Mouse (Mus musculus) heart, postnatal 10 days (tissue): ENCODE measurements at regions not wholly inside any gene's neighbourhood (a gene's known extent, or its start where the extent isn't known, plus 50 kb on each side); places are given as distances from the start of the nearest gene placed in this dataset.

Experiments used
- DNase-seq, 2 experiments: peaks; one replicate each; pipeline ENCODE4 v3.0.0; 2021
- intact Hi-C: fragments of 180-260 bp; cut with DNase I; formaldehyde crosslinking; loops from one replicate; pipeline ENCODE4 v1.15.1; 2025

DNA sequence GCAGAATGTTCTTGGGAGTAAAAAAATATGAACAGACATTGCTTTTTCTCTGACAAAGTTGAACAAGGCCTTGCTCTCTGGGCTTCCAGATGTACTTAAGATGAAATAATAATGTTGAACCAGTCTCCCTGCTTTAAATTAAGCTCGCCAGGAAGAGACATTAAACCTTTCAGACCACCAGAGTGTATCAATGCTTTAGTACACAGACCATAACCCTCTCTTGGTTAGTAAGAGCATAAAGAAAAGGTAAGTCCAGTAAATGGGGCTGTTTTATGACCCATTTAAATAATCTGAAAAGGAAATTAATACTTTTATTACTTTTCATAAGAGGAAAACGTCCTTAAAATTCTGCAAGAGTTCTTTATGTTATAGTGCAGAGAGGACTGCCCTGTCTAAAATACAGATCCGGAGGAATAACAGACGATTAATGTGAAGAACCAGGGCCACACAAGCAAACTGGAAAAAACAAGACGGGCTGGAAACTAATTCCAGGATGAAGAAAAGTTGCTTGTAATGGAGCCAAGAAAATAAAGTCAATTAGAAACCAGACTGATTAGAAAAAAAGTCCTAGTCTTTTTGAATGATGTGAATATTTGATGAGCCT, 74.4 kb downstream of the Mettl11b start:
- intact Hi-C loops: no loop called here
- DNase-seq: no peak

DNA sequence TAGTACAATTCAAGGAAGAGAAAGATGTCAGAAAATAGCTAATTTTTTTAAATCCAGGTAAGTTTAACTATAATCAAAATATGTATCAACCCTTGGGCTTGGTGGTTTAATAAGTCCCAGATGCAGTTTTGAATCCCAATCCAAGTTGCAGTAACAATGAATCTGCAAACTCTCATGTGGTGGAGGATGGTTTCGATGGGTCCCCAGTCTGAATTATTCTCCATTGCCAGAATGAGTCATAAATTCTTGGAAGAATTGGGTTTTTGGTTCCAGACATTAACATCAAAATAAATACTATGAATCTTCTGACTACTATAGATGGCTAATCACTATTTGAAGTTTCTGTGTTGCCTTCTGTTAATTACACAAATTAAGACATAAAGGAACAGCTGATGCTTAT, 82.9 kb downstream of the Mettl11b start:
- intact Hi-C loops: no loop called here
- no peak for DNase-seq

DNA sequence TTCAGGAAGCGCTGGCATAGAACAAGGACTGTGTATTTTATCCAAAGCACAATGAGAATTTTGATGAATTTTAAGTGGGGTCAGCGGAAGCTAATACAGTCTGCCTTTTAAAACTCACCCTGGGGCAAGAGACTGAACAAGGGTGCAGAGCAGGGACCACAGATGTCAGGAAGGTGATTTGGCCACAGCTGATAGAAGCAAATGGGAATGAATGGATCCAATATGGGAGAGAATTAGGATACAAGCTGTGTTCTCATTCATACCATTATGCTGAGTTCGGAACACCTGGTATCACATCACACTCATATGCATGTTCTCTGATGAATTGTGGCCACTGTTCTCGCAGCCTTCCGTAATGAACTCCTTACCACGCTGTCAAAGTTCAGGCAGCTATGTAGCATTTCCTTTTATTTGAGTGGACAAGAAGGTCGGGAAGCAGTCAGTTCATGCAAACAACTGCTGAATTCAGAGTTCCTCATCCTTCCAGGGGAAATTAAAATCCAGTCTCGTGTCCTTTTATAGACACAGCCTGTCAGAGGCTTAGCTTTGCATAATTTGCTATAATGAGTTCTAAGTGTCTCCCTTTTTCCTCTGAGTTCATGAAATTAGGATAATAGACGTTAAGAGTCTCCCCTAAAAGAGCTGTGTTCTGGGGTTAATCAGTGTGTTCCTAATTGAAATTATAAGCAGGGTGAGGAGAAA, 84.4 kb downstream of the Mettl11b start:
- intact Hi-C loops: no loop called here
- no peak for DNase-seq

DNA sequence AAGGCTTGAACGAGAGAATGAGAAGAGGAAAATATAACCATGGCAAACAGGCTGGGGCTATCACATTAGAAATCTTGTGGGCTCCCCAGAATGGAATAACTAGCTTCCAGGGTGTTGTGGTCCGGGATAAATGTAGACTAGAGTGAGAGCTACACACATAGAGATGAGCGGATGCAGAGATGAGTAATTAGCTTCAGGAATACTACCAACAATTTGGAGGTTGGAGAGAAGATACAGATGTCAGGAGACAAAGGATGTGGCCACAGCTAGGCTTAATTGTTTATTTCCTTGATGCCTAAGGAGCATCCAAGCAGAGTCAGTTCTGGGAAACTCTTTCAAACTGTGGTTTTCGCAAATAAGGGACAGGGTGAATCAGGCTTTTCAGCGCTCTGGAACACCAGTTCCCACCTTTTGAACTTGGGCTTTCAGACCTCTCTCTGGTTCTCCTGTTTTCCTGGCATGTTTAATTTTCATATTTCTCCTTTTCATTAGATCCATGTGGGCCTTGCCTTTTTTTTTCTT, 94.7 kb downstream of the Mettl11b start:
- intact Hi-C loops: no loop called here
- no peak for DNase-seq

DNA sequence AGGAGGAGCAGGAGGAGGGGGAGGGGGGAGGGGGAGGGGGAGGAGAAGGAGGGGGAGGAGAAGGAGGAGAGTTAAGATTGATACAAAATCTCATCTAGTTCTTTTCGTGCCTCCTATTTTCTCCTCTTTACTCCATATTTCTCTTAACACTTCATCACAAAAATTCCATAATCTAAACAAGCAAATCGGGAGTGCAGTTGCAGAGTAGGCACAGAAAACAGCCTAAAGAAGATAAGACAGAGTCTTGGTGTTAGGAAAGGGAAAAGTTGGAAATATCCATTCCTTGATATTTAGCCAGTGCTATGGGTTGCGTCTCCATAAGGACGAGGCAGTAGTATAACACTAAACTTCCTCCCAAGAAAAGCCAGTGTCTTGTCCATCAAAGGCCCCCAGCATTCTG, 100.1 kb downstream of the Mettl11b start:
- intact Hi-C loops: no loop called here
- no peak for DNase-seq

DNA sequence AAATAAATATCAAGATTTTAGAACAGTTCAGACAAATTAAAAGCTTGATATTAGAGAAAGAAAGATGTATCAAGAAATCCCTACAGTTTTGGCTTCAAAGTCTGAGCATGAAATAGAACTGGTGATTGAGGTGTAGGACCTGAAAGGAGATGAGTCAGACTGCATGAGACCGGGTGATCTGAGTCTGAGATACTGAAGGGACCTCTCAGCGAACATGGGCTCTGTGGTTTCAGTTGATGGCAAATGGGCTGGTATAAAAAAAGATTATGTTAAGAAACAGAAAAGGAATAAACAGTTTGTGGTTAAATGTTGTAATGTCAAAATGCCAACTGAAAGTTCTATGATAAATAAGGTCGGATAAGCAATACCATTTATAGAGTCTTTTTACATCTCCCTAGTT, 103.7 kb downstream of the Mettl11b start:
- no peak for DNase-seq
- intact Hi-C loops: no loop called here

DNA sequence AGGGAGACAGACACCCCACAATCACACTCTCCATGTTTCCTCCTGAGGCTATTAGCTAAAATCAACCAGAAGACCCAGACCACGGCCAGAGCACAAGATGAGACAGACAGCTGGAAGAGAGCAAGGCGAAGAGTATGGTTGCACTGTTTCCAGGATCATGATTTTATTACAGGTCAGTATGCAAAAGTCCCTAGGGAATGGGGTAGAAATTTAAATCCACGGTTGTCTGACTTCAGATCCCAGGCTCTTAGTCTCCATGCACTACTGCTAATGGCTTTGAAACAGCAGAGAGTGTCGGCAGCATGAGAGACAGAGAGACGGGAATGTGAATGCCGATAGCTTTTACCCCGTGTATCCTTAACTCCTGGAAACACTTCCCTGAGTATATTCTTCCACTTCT, 105.2 kb downstream of the Mettl11b start:
- DNase-seq: no peak
- intact Hi-C loops: no loop called here

DNA sequence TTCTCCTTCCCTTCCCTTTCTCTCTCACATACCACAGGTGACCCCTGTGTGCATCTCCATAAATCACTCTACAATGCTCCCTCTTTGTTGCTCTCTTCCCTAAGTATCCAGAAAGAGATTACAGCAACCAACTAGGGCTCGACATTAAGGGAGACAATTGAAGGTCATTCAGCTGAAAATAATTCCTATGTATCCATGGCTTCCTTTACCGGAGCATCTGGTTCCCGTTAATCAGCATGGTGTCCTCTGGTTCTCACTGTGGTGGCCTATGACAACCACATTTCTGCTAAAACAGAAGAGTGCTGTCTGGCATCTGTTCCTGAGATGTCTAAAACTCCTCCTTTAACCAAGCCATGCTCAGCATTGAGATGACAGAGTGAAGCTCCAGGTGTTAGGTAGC, 106.9 kb downstream of the Mettl11b start:
- intact Hi-C loops: no loop called here
- DNase-seq: no peak

DNA sequence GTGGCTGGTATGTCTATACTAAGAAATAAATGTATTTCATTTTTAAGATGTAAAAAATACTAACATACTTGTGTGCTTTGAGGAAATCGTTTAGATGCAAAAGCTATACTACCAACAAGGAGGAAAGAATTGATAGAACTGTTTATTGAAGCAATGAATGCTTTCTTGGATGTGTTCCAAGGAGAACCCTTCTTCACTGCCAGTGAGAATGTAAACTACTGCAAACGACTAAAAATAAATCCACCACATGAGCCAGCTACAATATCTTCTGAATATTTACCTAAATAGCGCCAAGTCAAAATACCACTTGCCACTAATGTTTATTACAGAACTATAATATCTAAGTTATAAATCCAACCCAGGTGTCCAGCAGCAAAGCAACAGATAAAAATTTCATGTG, 108.4 kb downstream of the Mettl11b start:
- intact Hi-C loops: no loop called here

DNA sequence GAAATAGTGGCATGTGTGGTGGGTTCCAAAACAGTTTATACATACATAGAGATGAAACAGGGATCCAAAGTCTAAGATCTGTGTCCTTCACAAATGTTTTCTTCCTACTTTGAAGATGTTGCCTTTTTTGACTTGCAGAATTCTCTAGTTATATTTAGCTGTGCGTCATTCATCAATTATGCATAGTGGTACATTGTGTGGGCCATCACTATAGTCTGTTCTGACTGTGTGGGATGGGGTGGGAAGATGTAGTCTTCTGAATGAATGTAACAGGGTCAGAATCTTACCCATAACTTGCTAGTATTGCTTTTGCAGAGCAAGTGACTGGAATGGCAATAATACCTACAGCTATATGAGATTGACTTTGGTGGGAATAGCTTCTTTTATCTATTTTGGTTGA, 116.6 kb downstream of the Mettl11b start:
- intact Hi-C loops: no loop called here
- no peak for DNase-seq

More for the DNA sequence above, 108.4 kb downstream of the Mettl11b start:
- DNase-seq: no peak

DNA sequence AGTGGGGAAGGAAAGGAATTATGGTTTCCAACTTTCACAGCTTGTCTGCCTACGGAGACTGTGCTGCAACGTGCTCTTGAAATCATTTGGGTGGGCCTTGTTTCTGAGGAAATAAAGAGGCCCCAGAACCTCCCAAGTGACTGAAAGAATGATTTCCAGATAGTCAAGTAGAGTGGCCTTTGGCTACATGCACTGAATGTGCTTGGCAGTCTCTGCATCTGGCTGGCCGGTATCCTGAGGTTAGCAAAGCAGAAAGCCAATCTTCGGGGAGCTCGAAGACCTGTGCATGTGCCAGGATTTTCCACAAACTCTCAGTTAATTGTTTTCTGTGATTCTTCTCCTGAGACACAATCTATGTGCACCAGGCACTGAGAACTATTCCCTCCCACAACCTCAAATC, 117.3 kb downstream of the Mettl11b start:
- intact Hi-C loops: no loop called here
- DNase-seq: peak; percentile 26 to 35

DNA sequence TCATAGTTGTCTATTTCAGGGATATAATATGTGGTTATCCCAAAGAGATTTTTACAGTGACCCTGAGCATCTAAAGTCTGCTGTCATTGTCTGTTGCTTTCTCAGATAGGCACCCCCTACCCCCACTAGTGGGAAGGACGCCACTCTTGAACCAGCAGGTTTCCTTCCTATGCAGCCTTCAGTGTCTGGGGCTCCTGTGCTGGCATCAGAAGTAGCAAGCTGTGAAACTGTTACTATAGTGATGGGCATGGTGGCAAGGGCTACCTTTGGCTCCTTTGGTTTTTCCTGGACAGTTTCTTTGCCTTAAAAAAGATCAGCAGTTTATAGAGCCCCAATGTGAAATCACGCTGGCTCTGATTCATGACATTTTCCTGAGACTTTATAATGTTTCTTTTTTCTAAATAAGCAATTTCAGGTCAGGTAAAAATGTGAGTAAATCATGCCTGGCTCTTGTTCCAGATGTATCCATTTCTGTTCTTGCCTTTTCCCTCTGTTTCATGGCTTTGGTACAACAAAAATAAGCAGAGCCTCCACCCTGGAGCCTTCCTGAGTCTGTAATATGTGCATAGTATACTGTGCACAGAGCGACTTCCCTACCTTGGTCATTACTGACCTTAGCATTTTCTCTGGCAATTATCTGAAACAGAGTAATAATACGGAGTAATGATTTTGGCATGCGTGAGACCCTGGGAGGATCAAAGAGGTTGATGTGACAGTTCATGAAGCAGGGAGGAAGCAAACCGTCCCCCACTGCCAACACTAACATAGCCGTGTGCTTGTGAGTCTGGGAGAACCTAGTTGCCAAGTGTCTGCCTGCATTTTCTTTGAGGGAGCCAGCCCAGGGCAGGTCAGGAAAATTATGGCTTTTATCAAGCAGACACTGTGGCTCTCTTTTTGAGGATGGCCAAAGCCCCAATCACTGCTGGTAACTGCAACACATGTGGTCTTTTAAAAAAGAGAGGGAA, 124.8 kb downstream of the Mettl11b start:
- intact Hi-C loops: no loop called here
- DNase-seq: no peak

DNA sequence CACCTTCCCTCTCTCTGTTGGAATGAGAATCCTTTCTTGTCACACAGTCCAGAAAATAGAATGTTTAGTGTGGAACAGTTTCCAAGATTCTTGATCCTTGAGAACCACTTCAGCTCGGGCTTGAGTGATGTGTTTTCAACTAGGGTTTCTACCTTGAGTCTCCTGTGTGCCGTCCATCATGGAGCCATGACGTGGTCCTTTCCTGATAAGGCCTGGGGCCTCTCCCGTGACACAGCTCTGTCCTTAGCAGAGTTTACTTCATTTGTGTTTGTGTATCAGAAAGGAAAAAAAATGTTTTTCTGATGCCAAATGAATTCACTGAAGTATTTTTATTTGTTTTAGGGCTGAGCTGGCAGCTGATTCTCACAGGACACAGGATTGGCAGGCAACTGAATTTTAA, 148.6 kb downstream of the Mettl11b start:
- DNase-seq: no peak
- intact Hi-C loops: no loop called here

DNA sequence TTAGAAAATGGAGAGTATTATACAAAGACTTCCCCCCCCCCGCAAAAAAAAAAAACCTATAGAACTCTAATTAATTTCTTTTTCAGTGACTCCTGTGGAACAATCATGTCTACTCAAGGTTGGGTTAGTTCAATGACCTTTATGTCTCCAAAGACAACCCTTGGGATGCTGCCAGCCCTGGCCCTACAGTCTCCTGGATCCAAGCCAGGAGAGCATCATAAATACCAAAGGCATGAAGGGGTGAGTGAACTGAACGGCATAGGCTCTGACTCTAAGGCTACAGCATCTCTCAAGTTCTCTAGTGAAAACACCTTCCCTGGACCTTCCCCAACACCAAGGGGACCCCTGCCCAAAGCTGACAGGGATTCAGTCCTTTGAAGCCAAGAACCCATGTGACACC, 149.4 kb downstream of the Mettl11b start:
- intact Hi-C loops: no loop called here
- DNase-seq: peak in 1 of 2 experiments; percentile 10

DNA sequence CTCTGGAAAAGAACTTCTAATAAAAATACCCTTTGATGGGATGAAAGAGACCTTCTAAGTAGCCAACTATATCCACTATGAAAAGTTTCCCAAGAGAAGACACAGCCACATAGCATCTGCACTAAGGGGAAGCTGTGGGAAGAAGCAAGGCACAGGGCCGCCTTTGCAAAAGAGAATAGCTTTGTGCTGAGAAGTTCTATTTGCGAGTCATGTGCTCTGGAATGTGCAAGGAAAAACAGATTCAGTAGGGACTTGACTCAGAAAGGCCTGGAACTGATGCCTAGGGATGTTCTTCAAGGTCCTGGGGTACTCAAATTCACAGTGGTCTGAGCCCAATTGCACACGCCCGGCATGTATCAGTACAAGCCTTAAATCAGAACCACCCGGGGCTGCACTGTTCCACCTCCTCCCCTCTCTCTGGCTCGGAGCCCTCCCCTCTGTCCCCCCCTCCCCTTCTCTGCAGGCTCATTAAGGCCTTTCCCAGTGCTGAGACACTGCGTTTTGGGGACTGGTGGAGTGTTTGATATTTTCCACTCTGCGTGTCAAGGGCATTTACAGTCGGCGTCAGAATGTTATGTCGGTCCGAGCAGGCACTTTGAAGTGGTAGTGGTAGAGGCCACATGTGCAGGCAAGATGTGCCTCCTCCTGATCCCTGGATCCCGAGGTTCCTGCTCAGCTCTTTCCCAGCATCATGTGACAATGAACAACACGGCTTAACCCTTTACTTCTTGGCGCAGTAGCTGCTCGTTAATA, 150.4 kb downstream of the Mettl11b start:
- intact Hi-C loops: no loop called here
- peak in 1 of 2 experiments; percentile 9 for DNase-seq

DNA sequence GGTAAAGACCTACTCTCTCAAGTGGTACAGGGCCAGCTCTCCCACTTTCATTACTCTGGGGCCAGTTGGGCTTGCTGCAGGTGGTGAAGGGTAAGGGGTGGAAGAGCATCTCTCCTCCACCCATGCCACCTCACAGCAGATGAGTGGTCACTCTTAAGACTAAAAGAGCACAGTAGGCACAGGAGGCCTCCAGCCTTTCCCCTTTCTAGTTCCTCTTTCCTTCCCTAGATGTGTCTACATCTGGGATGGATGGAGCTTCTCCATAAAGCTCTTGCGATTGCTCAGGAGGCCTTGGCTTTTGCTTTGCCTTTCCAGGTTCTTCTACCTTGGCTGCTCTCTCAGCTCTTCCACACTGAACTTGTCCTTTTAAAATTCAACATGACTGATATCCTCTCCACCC, 151.5 kb downstream of the Mettl11b start:
- intact Hi-C loops: no loop called here
- DNase-seq: no peak

DNA sequence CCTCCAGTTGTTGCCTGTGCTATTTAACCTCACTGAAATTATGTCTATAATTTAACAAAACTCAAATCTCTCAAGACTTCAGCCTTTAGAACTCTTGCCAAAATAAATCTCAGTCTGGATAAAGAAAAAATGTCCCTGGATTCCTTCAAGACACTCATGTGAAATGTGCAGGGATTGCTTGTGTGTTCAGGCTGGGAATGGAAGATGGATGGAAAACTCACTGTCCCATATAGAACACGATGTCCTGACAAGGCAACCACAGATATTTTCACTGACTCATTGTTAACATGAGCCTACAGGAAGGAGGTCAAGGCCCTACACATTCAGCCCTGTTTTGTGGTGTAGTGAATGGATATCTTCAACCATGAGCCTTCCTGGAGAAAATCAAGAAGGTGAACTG, 160.3 kb upstream of the Gorab start:
- intact Hi-C loops: no loop called here
- no peak for DNase-seq

DNA sequence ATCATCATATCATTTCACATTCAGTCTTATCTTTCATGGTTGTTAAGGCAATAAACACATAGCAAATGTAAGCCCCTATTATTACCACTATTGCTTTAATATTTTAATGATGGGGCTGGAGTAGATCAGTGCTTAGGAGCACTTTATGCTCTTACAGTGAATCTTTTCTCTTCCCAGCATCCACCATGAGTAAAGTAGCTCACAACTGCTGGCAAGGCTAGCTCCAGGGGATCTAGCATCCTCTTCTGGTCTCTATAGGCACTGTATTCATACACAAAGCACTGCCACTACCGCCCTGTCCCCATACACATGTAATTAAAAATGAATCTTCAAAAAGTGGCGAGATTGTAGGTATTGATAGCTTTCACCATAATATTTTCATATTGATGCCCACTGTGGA, 159.6 kb upstream of the Gorab start:
- DNase-seq: no peak
- intact Hi-C loops: no loop called here

DNA sequence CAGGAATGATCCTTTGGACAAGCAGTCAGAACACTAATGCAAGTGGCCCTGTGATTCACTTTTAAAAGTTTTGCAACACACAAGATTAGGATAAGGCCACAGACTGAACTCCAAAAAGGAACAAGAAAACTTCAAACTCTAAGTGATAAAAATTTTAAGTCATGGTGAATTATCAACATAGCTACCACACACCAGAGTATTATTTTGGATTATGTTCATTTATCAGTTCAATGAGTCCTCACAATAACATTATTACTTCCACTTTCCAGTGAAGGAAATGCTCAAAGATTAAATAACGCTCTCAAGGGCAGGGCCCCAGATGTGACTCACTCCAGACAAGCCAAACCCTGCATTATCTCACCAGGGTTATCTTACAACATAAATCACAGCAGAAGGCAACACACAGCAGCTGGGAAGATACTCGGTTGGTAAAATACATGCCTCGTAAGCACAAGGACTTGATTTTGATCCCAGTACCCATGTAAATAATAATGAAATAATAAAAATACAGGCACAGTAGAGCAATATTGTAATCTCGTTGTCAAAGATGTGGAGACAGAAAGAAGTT, 158.8 kb upstream of the Gorab start:
- intact Hi-C loops: no loop called here
- DNase-seq: peak; percentile 18 to 19

DNA sequence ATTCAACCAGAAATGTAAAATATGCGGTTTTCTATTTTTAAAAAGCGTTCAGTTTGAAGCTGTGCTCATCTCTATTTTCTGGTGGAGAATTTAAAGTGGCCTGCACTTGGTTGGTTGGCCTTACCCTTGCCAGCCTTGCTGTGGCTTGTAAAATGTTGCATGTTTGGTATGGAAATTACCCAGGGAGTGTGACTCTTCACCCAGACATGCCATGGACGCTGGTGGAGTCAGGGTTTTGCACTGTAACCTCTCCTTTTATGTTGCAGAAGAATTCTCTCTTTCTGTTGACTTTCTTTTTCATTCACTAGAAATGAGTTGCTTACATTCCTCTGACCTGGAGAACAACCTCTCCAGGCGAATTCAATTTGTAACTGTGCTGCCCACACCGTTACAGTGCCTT, 157.5 kb upstream of the Gorab start:
- intact Hi-C loops: no loop called here

More for the DNA sequence above, 157.5 kb upstream of the Gorab start:
- no peak for DNase-seq
